Mouse (Mus musculus) lung, adult 2 months (tissue): ENCODE data around the gene Gnptab.

Source experiments
- CTCF ChIP-seq: fragments of 200-500 bp; IDR thresholded peaks from 2 replicates; pipeline ENCODE4 v1.5.1; 2011; ENCODE audit warnings: mild to moderate bottlenecking, low read length, control low read depth; ENCODE audit not compliant: insufficient read depth
- POLR2A ChIP-seq: fragments of 200-500 bp; IDR thresholded peaks from 2 replicates; pipeline ENCODE4 v1.6.1; 2011; ENCODE audit warnings: low read depth, mild to moderate bottlenecking, control low read depth, low read length, borderline replicate concordance; ENCODE audit errors: extremely low read depth

- TF ChIP-seq CTCF (no peak), POLR2A (no peak; the same call in 1 of the 2 replicates)
Measured at GRCm38 (mm10) chr10:88356983-88357559, 21.9 kb upstream of the Gnptab start.
